Mouse (Mus musculus) CH12.LX (cell line): Measurements from ENCODE around the gene Rpa2. TPM values are rescaled to one million over a fixed set of nuclear protein-coding genes. Genes with fewer than 3 reads are reported as not detected.

Experiments
- DNase-seq: peaks from one replicate; pipeline ENCODE4 v3.0.0-alpha.2; 2013; ENCODE audit errors: extremely low read depth
- H3K27ac ChIP-seq: 2 replicates; pipeline ENCODE4 v1.5.1; 2012; ENCODE audit warnings: low read depth, mild to moderate bottlenecking, control low read depth, moderate library complexity; ENCODE audit not compliant: insufficient read depth
- H3K27me3 ChIP-seq: replicated peaks from 2 replicates; pipeline ENCODE3; 2012; ENCODE audit warnings: inconsistent platforms
- H3K36me3 ChIP-seq, 2 experiments: replicated peaks in 1 of 2; 2 replicates each; pipeline versions ENCODE3 to v1.6.1; 2012; ENCODE audit warnings: inconsistent platforms in 1 of 2, low read length in 1 of 2, mild to moderate bottlenecking in 1 of 2, mixed read lengths in 1 of 2, moderate library complexity in 1 of 2; ENCODE audit not compliant: control insufficient read depth in 1 of 2, insufficient read depth in 1 of 2
- H3K4me1 ChIP-seq, 2 experiments: 2 replicates each; pipeline ENCODE4 v1.6.1; 2012; ENCODE audit warnings: inconsistent platforms in 1 of 2, moderate library complexity in 1 of 2; ENCODE audit not compliant: insufficient read depth in 2 of 2, control insufficient read depth in 1 of 2
- H3K4me2 ChIP-seq: 2 replicates; pipeline ENCODE4 v1.6.1; 2012; ENCODE audit warnings: low read depth, mild to moderate bottlenecking, control low read depth; ENCODE audit not compliant: poor library complexity, insufficient read depth, severe bottlenecking
- H3K4me3 ChIP-seq, 3 experiments: fragments of 150-350 bp in 1 of 3; sonication (generic) in 1 of 3; replicated peaks in 1 of 3; 2 replicates each; pipeline versions ENCODE3 to v1.5.1; 2011 to 2012; ENCODE audit warnings: low read depth in 2 of 3, low read length in 2 of 3, mild to moderate bottlenecking in 2 of 3, moderate library complexity in 2 of 3, control low read depth in 1 of 3, improper control_type of control experiment in 1 of 3, inconsistent platforms in 1 of 3, mixed read lengths in 1 of 3; ENCODE audit not compliant: poor library complexity in 1 of 3
- H3K79me2 ChIP-seq: replicated peaks from 2 replicates; pipeline ENCODE4 v1.6.1; 2012; ENCODE audit warnings: mild to moderate bottlenecking, moderate library complexity; ENCODE audit not compliant: control insufficient read depth, poor library complexity, insufficient read depth, severe bottlenecking; ENCODE audit errors: extremely low read depth
- H3K9ac ChIP-seq: 2 replicates; pipeline ENCODE4 v1.6.1; 2012; ENCODE audit warnings: low read depth, mild to moderate bottlenecking, control low read depth, moderate library complexity; ENCODE audit not compliant: insufficient read depth
- H3K9me3 ChIP-seq: replicated peaks from 2 replicates; pipeline ENCODE3; 2012; ENCODE audit warnings: low read length, inconsistent platforms, mixed read lengths
- BHLHE40 ChIP-seq: IDR thresholded peaks from 2 replicates; pipeline ENCODE4 v1.6.1; 2011; ENCODE audit warnings: mild to moderate bottlenecking, low read depth, low read length, improper control_type of control experiment
- CHD2 ChIP-seq: IDR thresholded peaks from 2 replicates; pipeline ENCODE4 v1.6.1; 2011; ENCODE audit warnings: low read length, improper control_type of control experiment
- E2F4 ChIP-seq: IDR thresholded peaks from 2 replicates; pipeline ENCODE4 v1.6.1; 2011; ENCODE audit warnings: low read depth, low read length, improper control_type of control experiment; ENCODE audit not compliant: insufficient replicate concordance
- ELF1 ChIP-seq: IDR thresholded peaks from 2 replicates; pipeline ENCODE4 v1.6.1; 2014; ENCODE audit warnings: low read depth, mild to moderate bottlenecking, inconsistent platforms, low read length, improper control_type of control experiment
- EP300 ChIP-seq: IDR thresholded peaks from 2 replicates; pipeline ENCODE4 v1.6.1; 2011; ENCODE audit warnings: low read length, improper control_type of control experiment
- ETS1 ChIP-seq: conservative IDR thresholded peaks from 2 replicates; pipeline ENCODE4 v1.6.1; 2012; ENCODE audit warnings: low read depth, mild to moderate bottlenecking, inconsistent platforms, low read length, improper control_type of control experiment, moderate library complexity
- GABPA ChIP-seq: IDR thresholded peaks from 2 replicates; pipeline ENCODE4 v1.6.1; 2012; ENCODE audit warnings: low read depth, low read length, improper control_type of control experiment, inconsistent platforms; ENCODE audit not compliant: insufficient replicate concordance
- IRF4 ChIP-seq: IDR thresholded peaks from 2 replicates; pipeline ENCODE4 v1.6.1; 2014; ENCODE audit warnings: low read depth, mild to moderate bottlenecking, inconsistent platforms, low read length, improper control_type of control experiment
- JUN ChIP-seq: IDR thresholded peaks from 2 replicates; pipeline ENCODE4 v1.6.1; 2011; ENCODE audit warnings: low read depth, mild to moderate bottlenecking, low read length, improper control_type of control experiment, moderate library complexity; ENCODE audit not compliant: insufficient read depth
- JUND ChIP-seq: conservative IDR thresholded peaks from 2 replicates; pipeline ENCODE4 v1.6.1; 2011; ENCODE audit warnings: low read depth, low read length, improper control_type of control experiment
- KAT2A ChIP-seq: IDR thresholded peaks from 2 replicates; pipeline ENCODE4 v1.6.1; 2012; ENCODE audit warnings: low read length, improper control_type of control experiment, inconsistent platforms; ENCODE audit not compliant: insufficient replicate concordance
- MAX ChIP-seq: IDR thresholded peaks from 2 replicates; pipeline ENCODE4 v1.6.1; 2011; ENCODE audit warnings: low read length, improper control_type of control experiment
- MAZ ChIP-seq: IDR thresholded peaks from 2 replicates; pipeline ENCODE4 v1.6.1; 2012; ENCODE audit warnings: low read depth, mild to moderate bottlenecking, inconsistent platforms, low read length, improper control_type of control experiment, moderate library complexity
- MEF2A ChIP-seq: IDR thresholded peaks from 2 replicates; pipeline ENCODE4 v1.6.1; 2014; ENCODE audit warnings: low read depth, mild to moderate bottlenecking, inconsistent platforms, low read length, improper control_type of control experiment, borderline replicate concordance
- MXI1 ChIP-seq: IDR thresholded peaks from 2 replicates; pipeline ENCODE4 v1.6.1; 2011; ENCODE audit warnings: mild to moderate bottlenecking, low read depth, low read length, improper control_type of control experiment
- MYC ChIP-seq: IDR thresholded peaks from 2 replicates; pipeline ENCODE4 v1.6.1; 2011; ENCODE audit warnings: low read depth, mild to moderate bottlenecking, improper control_type of control experiment, low read length
- NRF1 ChIP-seq: IDR thresholded peaks from 2 replicates; pipeline ENCODE4 v1.6.1; 2014; ENCODE audit warnings: low read depth, mild to moderate bottlenecking, inconsistent platforms, low read length, improper control_type of control experiment, moderate library complexity
- POLR2A ChIP-seq: IDR thresholded peaks from 2 replicates; pipeline ENCODE4 v1.6.1; 2011; ENCODE audit warnings: low read depth, mild to moderate bottlenecking, improper control_type of control experiment, low read length
- RCOR1 ChIP-seq: conservative IDR thresholded peaks from 2 replicates; pipeline ENCODE4 v1.6.1; 2012; ENCODE audit warnings: low read depth, mild to moderate bottlenecking, inconsistent platforms, low read length, improper control_type of control experiment
- TBP ChIP-seq: conservative IDR thresholded peaks from 2 replicates; pipeline ENCODE4 v1.6.1; 2011; ENCODE audit warnings: low read depth, low read length, improper control_type of control experiment
- TCF12 ChIP-seq: IDR thresholded peaks from 2 replicates; pipeline ENCODE4 v1.6.1; 2014; ENCODE audit warnings: low read depth, mild to moderate bottlenecking, inconsistent platforms, low read length, improper control_type of control experiment
- USF1 ChIP-seq: IDR thresholded peaks from 2 replicates; pipeline ENCODE4 v1.6.1; 2014; ENCODE audit warnings: low read depth, mild to moderate bottlenecking, inconsistent platforms, low read length, improper control_type of control experiment
- ZMIZ1 ChIP-seq: IDR thresholded peaks from 2 replicates; pipeline ENCODE4 v1.6.1; 2012; ENCODE audit warnings: low read depth, mild to moderate bottlenecking, inconsistent platforms, low read length, improper control_type of control experiment
- ZNF384 ChIP-seq: IDR thresholded peaks from 2 replicates; pipeline ENCODE4 v1.6.1; 2012; ENCODE audit warnings: low read depth, low read length, improper control_type of control experiment, inconsistent platforms
- dilution Hi-C: fragments of 300-500 bp; cut with MboI; formaldehyde crosslinking; loops from 2 replicates; pipeline ENCODE4 v1.14.3; 2020; ENCODE audit warnings: low sequenced_read_pairs; ENCODE audit not compliant: extremely low pct_unique_long_range_greater_than_20kb, extremely low pct_ligation_motif_present
- in situ Hi-C: fragments of 300-500 bp; cut with MboI; formaldehyde crosslinking; loops from 3 replicates; pipeline ENCODE4 v1.14.3; 2019; ENCODE audit warnings: low sequenced_read_pairs, low pct_ligation_motif_present, low pct_unique_long_range_greater_than_20kb, mixed read lengths
- polyA plus RNA-seq: library from polyadenylated mRNA; unstranded; fragments of >175 nt; gene quantifications from 2 replicates; pipeline ENCODE4 v1.2.1, GENCODE M21; 2012; ENCODE audit warnings: low read depth; ENCODE audit not compliant: insufficient read length
- total RNA-seq, 2 experiments: library from RNA; depleted of rRNA; stranded (reverse); fragments of 300-350 nt in 1 of 2; fragments of >200 nt in 1 of 2; gene quantifications; 2 replicates each; pipeline ENCODE4 v1.2.3; 2012 to 2014

The Rpa2 gene
- total and polyA plus RNA-seq, 3 experiments = 80.2 to 142 (median 97.9) TPM

DNA sequence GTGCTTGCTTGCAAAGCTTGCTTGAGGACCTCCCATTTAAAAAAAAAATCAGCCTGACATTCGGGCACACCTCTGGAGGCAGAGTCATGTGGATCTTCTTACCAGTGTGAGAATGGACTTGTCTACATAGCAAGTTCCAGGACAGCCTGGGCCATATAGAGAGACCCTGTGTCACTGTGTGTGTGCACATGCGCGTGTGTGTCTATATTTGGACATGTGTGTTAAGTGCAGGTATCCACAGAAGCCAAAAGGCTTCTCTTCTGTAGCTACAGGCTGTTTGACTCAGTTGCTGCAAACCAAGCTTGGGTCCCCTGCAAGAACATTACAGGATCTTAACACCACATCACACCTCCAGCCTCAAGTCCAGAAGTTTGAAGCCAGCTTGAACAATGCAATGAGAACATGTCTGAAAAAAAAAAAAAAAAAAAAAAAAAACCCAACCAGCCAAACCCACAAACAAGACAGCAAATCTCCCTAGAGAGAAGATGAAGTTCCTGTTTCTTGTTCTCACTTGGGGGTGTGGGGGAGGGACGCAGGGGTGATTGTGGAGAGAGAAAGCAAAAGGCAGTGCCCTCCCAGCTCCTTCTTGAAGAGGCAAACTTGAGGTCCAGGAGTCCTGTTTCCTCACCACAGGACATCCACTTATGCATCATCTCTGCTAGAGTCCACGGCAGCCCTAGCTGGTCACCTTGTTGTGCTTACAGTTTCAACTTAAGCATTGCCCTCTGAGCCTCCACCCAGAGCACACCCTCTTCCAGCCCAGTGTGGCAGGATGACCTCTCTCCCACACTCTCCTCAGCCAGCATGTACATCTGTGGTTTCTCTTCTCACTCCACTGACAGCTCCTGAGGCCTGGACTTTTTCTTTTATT, 39.9 kb downstream of the Rpa2 start:
- Histone ChIP-seq H3K36me3 (no peaks in the 10 kb centered on the region), H3K79me2 (no peaks in the 10 kb centered on the region), H3K27me3 (no peaks in the 10 kb centered on the region), H3K27ac (peak overlapping the region; percentile 96), H3K4me2 (peak overlapping the region; percentile 89), H3K4me1 (peaks cover 16 to 53% of the 10 kb centered on the region in 2 experiments), H3K9me3 (peaks cover 15% of the 10 kb centered on the region), H3K9ac (peak overlapping the region; percentile 55; the same call in 1 of the 2 replicates), H3K4me3 (peak overlapping the region in 1 of 3 experiments; percentile 22)
- peak; percentile 91 for DNase-seq
- TF ChIP-seq E2F4 (no peak), IRF4 (peak; percentile 64; the same call in 1 of the 2 replicates), ZMIZ1 (0 out of 2 replicates have a peak, but pooled peaks have one; percentile 45), MYC (0 out of 2 replicates have a peak, but pooled peaks have one; percentile 17), USF1 (no peak), KAT2A (0 out of 2 replicates have a peak, but pooled peaks have one; percentile 30), TCF12 (peak; percentile 53), MAX (peak; percentile 82), EP300 (peak; percentile 82), TBP (0 out of 2 replicates have a peak, but pooled peaks have one; percentile 12), CHD2 (peak; percentile 82; the same call in 1 of the 2 replicates), NRF1 (peak; percentile 79), RCOR1 (0 out of 2 replicates have a peak, but pooled peaks have one; percentile 61), GABPA (no peak), MEF2A (peak; percentile 64; the same call in 1 of the 2 replicates), ZNF384 (peak; percentile 99), MXI1 (peak; percentile 63; the same call in 1 of the 2 replicates), BHLHE40 (peak; percentile 28; the same call in 1 of the 2 replicates), POLR2A (0 out of 2 replicates have a peak, but pooled peaks have one; percentile 43), ETS1 (peak; percentile 69), MAZ (peak; percentile 39; the same call in 1 of the 2 replicates), ELF1 (peak; percentile 36; the same call in 1 of the 2 replicates), JUN (no peak; the same call in 1 of the 2 replicates), JUND (no peak; the same call in 1 of the 2 replicates)
- in situ Hi-C loops = no loop called here
- dilution Hi-C loops = no loop called here
